Mouse (Mus musculus) stomach, embryonic 16.5 days (tissue): ENCODE results near the gene Dusp3. TPM values are rescaled to one million over a fixed set of nuclear protein-coding genes. Genes with fewer than 3 reads are reported as not detected.

Experiments used
- ATAC-seq: fragments of 200-750 bp; cut with Nextera tagmentation; 2 replicates; pipeline ENCODE4 v1.8.0; 2017; ENCODE audit warnings: moderate number of reproducible peaks, moderate TSS enrichment; ENCODE audit not compliant: insufficient read depth, low FRiP score
- H3K27ac ChIP-seq: fragments of 300-500 bp; sonication (generic); 2 replicates; pipeline ENCODE4 v1.5.1; 2014; ENCODE audit warnings: low read length
- H3K27me3 ChIP-seq: fragments of 300-500 bp; sonication (generic); 2 replicates; pipeline ENCODE4 v1.6.1; 2014; ENCODE audit warnings: low read length, control low read depth, mixed read lengths; ENCODE audit not compliant: control insufficient read depth, insufficient read depth
- H3K36me3 ChIP-seq: fragments of 300-500 bp; sonication (generic); 2 replicates; pipeline ENCODE4 v1.6.1; 2014; ENCODE audit warnings: low read length; ENCODE audit not compliant: control insufficient read depth, insufficient read depth
- H3K4me1 ChIP-seq: fragments of 300-500 bp; sonication (generic); 2 replicates; pipeline ENCODE4 v1.6.1; 2014; ENCODE audit warnings: low read length, control low read depth, mixed read lengths; ENCODE audit not compliant: control insufficient read depth, insufficient read depth
- H3K4me2 ChIP-seq: fragments of 300-500 bp; sonication (generic); 2 replicates; pipeline ENCODE4 v1.6.1; 2014; ENCODE audit warnings: low read depth, low read length, mixed read lengths
- H3K4me3 ChIP-seq: fragments of 300-500 bp; sonication (generic); replicated peaks from 2 replicates; pipeline ENCODE4 v1.5.1; 2014; ENCODE audit warnings: mild to moderate bottlenecking, low read length
- H3K9ac ChIP-seq: fragments of 300-500 bp; sonication (generic); 2 replicates; pipeline ENCODE4 v1.6.1; 2014; ENCODE audit warnings: low read length
- H3K9me3 ChIP-seq: fragments of 300-500 bp; sonication (generic); replicated peaks from 2 replicates; pipeline ENCODE4 v1.6.1; 2016; ENCODE audit warnings: low read length, control low read depth; ENCODE audit not compliant: control insufficient read depth
- WGBS: fragments of 180-500 bp; shearing (Covaris S2); extraction: QIAGEN DNeasy Blood & Tissue Kit; methylation state at CpG from one replicate; pipeline ENCODE4 v1.1.7; 2014; 5-methylcytosine and 5-hydroxymethylcytosine counted together
- polyA plus RNA-seq: library from polyadenylated mRNA; unstranded; fragments of >200 nt; fragmentation: Nextera tagmentation; extraction: Ambion mirVana; gene quantifications from 2 replicates; pipeline ENCODE4 v1.2.1, GENCODE M21; 2015

Dusp3 gene
- polyA plus RNA-seq, 1 experiment from 2014 or later, result 26.1 TPM

DNA sequence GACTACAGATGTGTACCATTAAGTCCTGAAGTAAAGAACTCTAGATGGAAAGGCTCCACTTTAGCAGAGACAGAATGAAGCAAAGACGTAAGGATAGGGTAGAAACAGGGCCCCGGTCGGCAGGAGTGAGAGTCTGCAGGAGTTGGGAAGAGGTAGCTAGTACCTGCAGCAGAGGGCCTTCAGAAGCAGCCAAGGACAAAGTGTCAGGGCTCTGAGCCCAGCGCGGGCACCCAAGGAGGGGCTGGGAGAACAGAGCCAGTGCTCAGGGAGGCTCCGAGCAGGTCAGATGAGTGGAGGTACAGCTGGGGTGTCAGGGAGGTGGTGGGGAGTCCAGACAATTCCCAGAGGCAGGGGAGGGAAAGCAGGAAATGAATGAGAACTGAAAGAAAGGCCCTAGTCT lies 62.8 kb downstream of the Dusp3 start:
- Histone ChIP-seq H3K9me3 (no peaks in the 10 kb centered on the region), H3K4me3 (no peak overlapping the region), H3K27me3 (no peaks in the 10 kb centered on the region), H3K9ac (no peak overlapping the region), H3K27ac (no peak overlapping the region), H3K36me3 (no peaks in the 10 kb centered on the region), H3K4me1 (0 out of 2 replicates have a peak, but pooled peaks cover 3% of the 10 kb centered on the region), H3K4me2 (no peak overlapping the region)
- ATAC-seq, result no peak
- WGBS, result 79% methylated on average over 6 of the region's 6 CpGs

- H3K36me3 ChIP-seq, result no peaks in the 10 kb centered on the region
- H3K27me3 ChIP-seq, result no peaks in the 10 kb centered on the region
- H3K27ac ChIP-seq, result no peak overlapping the region
- no peak overlapping the region for H3K9ac ChIP-seq
- H3K4me2 ChIP-seq, result no peak overlapping the region
- 0 out of 2 replicates have a peak, but pooled peaks cover 3% of the 10 kb centered on the region for H3K4me1 ChIP-seq
- no peak for ATAC-seq
- H3K9me3 ChIP-seq, result no peaks in the 10 kb centered on the region
- H3K4me3 ChIP-seq, result no peak overlapping the region
- 69% methylated on average over 12 of the region's 12 CpGs for WGBS
Measured at GRCm38 (mm10) chr11:101921361-101921952, 65.4 kb downstream of the Dusp3 start.

Other genes starting within 250 kb of the Dusp3 start
- 4.9 and 6.6 TPM in 2 replicates for gene Etv4, start 201.6 kb downstream of the Dusp3 start, polyA plus RNA-seq
- 5.2 and 6.0 TPM in 2 replicates for gene Meox1, start 92.6 kb downstream of the Dusp3 start, polyA plus RNA-seq
- gene Sost, start 20.0 kb downstream of the Dusp3 start, polyA plus RNA-seq, result not detected in 2 replicates
- gene Cfap97d1, start 2.7 kb downstream of the Dusp3 start, polyA plus RNA-seq, result not detected in 2 replicates
- 7.4 and 9.6 TPM in 2 replicates for gene Mpp3, start 41.4 kb upstream of the Dusp3 start, polyA plus RNA-seq
- gene Cd300lg, start 54.5 kb upstream of the Dusp3 start, polyA plus RNA-seq, result 2.9 and 3.5 TPM in 2 replicates
- 7.9 and 8.3 TPM in 2 replicates for gene Mpp2, start 101.5 kb upstream of the Dusp3 start, polyA plus RNA-seq
- 6.0 and 6.7 TPM in 2 replicates for gene Ppy, start 114.3 kb upstream of the Dusp3 start, polyA plus RNA-seq
- gene Pyy, start 120.8 kb upstream of the Dusp3 start, polyA plus RNA-seq, result 40.5 and 56.0 TPM in 2 replicates
- 3.2 and 4.2 TPM in 2 replicates for gene Nags, start 158.5 kb upstream of the Dusp3 start, polyA plus RNA-seq
- gene Tmem101, start 169.4 kb upstream of the Dusp3 start, polyA plus RNA-seq, result 27.9 and 29.0 TPM in 2 replicates
- gene Lsm12, start 198.3 kb upstream of the Dusp3 start, polyA plus RNA-seq, result 79.2 and 85.4 TPM in 2 replicates
- gene G6pc3, start 202.6 kb upstream of the Dusp3 start, polyA plus RNA-seq, result 28.0 and 28.7 TPM in 2 replicates
- gene Hdac5, start 243.2 kb upstream of the Dusp3 start, polyA plus RNA-seq, result 60.6 and 67.4 TPM in 2 replicates